Mouse (Mus musculus) erythroid progenitor cell, adult 5-6 weeks (primary cell): ENCODE results near the gene C2cd5. TPM values are rescaled to one million over a fixed set of nuclear protein-coding genes. Genes with fewer than 3 reads are reported as not detected.
A peak's percentile ranks its signal among the peaks of the same experiment; 100 is the strongest.
"Not testable (repeated sequence)": the region's sequence is repeated elsewhere in the genome, so short reads cannot be mapped to it uniquely, and the experiment has no call there.

Experiments used
- ATAC-seq: replicated peaks from 2 replicates; pipeline ENCODE4 v1.8.0; 2016; ENCODE audit warnings: moderate number of reproducible peaks, mild to moderate bottlenecking, moderate TSS enrichment, inconsistent platforms; ENCODE audit not compliant: poor library complexity, low FRiP score, severe bottlenecking
- total RNA-seq, 2 experiments: library from RNA; stranded (forward) in 1 of 2; stranded (reverse) in 1 of 2; fragments of 150-400 nt in 1 of 2; fragments of 186-747, 209-891 nt in 1 of 2; gene quantifications; 2 replicates each; pipeline versions ENCODE4 v1.2.3 to v1.2.4; 2015 to 2017; ENCODE audit warnings: low replicate concordance in 2 of 2

Gene C2cd5
- total RNA-seq, 2 experiments from 2014 or later, result 103 to 112 TPM

- no peak for ATAC-seq
Measured at GRCm38 (mm10) chr6:142991391-142992059, 108.4 kb downstream of the C2cd5 start.

GRCm38 (mm10) chr6:142990516-142990915, 109.4 kb downstream of the C2cd5 start:
- ATAC-seq, result no peak

DNA sequence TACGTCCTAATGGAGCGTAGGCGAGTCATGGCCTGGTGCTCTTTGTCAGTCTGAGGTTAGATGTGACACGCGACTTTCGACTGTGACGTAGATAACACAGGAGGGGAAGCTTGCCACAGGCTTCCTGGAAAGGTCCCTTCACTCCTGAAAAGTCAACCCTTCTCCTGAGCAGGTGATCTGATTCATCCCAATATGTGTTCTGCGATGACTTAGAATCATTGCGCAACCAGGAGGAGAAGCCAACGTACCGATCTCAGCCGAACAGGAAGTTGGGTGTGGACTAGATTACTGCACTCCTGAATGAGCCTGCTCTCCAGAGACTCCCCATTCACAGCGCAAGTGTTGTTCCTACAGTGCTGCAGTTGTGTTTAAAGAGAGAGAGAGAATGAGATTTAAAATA, 110.4 kb downstream of the C2cd5 start:
- no peak for ATAC-seq

GRCm38 (mm10) chr6:142988753-142989152, 111.2 kb downstream of the C2cd5 start:
- ATAC-seq, result peak; percentile 79

- ATAC-seq, result no peak
Measured at GRCm38 (mm10) chr6:142988231-142988630, 111.7 kb downstream of the C2cd5 start.

- no peak for ATAC-seq
Measured at GRCm38 (mm10) chr6:142987616-142988015, 112.3 kb downstream of the C2cd5 start.

DNA sequence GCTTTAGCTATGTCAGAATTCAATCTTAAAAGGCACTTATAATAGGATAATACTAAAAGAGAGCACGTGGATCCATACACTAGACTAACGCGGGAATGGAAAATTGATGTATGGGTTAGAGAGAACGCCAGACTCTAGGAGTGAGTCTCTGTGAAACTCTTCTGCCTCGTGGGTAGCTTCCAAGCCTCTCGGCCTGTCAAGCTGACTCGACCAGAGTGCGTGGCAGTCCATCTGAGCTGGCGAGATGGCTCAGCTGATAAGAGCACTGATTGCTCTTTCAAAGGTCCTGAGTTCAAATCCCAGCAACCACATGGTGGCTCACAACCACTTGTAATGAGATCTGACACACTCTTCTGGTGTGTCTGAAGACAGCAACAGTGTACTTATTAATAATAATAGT, 113.2 kb downstream of the C2cd5 start:
- not testable (repeated sequence) for ATAC-seq

- not testable (repeated sequence) for ATAC-seq
Measured at GRCm38 (mm10) chr6:142985561-142986238, 114.2 kb downstream of the C2cd5 start.

- ATAC-seq, result no peak
Measured at GRCm38 (mm10) chr6:142979665-142980660, 120.0 kb downstream of the C2cd5 start.

DNA sequence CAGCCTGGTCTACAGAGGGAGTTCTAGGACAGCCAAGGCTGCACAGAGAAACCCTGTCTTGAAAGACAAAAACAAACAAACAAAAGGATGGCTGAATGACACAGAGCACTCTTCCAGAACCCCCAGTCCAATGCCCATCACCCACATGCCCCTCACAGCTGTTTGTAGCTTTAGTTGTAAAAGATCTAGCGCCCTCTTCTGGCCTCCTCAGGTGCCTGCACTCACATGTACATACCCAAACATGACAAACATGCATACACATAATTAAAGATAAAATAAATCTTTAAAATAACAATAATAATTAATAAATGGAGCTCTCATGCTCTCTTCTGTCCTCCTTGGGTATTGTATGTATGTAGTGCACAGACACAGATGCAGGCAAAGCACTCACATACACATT, 122.7 kb downstream of the C2cd5 start:
- no peak for ATAC-seq

GRCm38 (mm10) chr6:142973289-142973688, 126.7 kb downstream of the C2cd5 start:
- ATAC-seq, result no peak

DNA sequence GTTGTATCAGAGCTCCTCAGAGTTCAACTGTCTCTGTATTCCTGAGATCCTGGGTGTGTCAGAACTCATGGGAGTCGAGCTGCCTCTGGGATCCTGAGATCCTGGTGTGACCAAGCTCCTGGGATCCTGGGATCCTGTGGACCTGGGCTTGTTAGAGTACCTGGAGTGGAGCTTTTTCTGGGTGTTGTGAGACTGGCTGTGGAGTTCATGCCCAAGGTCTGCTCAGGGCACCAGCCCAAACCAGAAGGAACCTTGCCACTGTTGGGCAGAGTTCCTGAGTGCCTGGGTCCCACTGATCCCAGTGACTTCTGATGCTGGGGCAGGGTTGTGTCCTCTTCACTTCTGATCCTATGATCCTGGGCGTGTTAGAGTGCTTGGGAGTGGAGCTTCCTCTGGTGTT, 127.7 kb downstream of the C2cd5 start:
- ATAC-seq, result no peak

DNA sequence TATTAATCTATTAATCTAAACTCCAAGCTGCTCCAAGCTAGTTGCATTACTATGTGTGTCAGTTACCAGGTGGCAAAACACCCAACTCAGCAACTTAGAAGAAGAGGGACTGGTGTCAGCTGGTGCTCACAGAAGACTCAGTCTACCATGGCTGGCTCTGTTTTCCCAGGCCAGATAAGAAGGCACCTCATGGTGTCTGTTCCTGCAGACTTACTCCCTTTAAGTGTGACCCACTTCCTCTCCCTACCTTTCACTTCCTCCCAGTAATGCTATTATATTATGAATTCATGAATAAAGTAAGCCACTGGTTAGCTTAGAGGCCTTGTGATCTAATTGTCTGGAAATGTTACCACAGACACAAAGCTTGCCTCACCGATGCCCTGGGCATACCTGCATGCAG, 132.5 kb downstream of the C2cd5 start:
- no peak for ATAC-seq

GRCm38 (mm10) chr6:142964531-142965385, 135.2 kb downstream of the C2cd5 start:
- no peak for ATAC-seq

DNA sequence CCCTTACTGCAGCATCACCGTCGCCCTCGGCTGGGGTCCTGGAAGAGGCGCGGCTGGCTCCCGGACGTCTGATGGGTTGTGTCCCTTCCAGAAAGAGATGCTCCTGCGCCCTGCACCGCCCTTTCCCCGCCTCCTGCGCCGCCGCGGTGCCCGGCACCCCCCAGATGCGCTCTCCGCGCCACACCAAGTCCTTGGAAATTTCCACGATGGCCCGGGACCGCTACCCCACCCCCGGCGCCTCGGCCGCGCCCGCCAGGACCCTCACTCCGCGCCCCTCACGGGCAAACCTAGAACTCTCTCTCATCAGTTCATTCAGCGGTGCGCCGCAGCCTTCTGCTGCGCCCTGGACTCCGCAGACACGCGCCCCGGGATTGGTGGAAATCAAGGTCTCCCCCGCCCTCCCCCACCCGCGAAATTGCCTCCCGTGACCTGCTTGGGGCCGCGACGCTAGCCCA, 135.8 kb downstream of the C2cd5 start, which contains the start of gene St8sia1:
St8sia1 (minus strand) TSS at position 377 of the 455 bp plus-strand sequence.
- ATAC-seq, result no peak

- ATAC-seq, result 0 out of 2 replicates have a peak, but pooled peaks have one; percentile 46
Measured at GRCm38 (mm10) chr6:142963480-142964075, 136.4 kb downstream of the C2cd5 start.

DNA sequence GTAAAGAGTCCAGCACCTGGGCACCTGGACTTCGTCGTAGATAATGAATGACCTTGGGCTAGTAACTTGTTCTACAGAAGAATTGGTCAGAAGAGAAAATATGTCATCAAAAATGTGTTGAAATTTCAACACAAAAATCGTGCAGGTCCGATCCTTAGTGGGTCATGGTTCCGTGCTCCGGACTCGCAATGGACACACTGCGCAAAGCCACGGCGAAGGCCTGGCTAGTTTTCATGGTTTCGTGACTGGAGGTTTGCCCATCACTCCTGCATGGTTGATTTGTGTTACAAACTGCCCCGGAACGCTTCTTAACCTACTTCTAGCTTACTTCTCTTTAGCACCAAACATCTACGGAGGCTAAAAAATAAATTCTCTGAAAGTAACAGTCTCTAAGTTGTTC, 137.1 kb downstream of the C2cd5 start:
- ATAC-seq, result no peak

GRCm38 (mm10) chr6:142962476-142962875, 137.5 kb downstream of the C2cd5 start:
- ATAC-seq, result no peak
